In the genomic region with DNA sequence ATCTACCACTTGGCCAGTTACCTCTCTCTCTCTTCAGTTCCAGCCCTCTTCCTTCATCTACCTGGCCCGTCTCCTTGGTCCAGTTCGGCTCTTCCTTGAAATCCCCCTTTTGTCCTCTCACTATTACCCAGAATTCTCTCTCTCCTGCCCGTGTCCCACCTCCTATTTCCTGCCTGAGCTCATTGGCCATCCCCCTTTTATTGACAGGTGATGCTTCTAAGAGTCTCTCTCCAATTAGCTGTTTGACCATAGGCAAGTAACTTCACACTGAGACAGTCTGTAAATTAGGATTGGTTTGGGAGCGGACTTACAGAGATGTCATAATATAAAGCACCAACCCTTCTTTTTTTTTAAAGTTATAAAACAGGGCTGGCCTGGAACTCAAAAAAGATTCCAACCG, we compare ENCODE assay signal across 27 mouse cellular contexts.
"Had no signal": no experiment of that assay in that cellular context is flagged by ENCODE, and none has a peak within 500 bp of the region (broad histone marks: within the 10 kb centered on the region; RNA-seq: fewer than 3 reads in every experiment).

No protein-coding gene starts in this region.

- H3K27me3 ChIP-seq: heart, embryonic 13.5 days; heart, embryonic 15.5 days; hindbrain, embryonic 13.5 days; hindbrain, embryonic 15.5 days; kidney, embryonic 15.5 days; limb, embryonic 12.5 days; liver, embryonic 13.5 days; liver, embryonic 15.5 days had no signal

- H3K9me3 ChIP-seq: heart, embryonic 13.5 days; heart, embryonic 15.5 days; hindbrain, embryonic 13.5 days; hindbrain, embryonic 15.5 days; kidney, embryonic 15.5 days; limb, embryonic 10.5 days; limb, embryonic 12.5 days; liver, embryonic 13.5 days; liver, embryonic 15.5 days had no signal

- DNase-seq: gastrocnemius, postnatal 10 days; gastrocnemius, postnatal 36 days; heart, adult 18-20 months; heart, postnatal 14 days; heart, postnatal 36 days; kidney, adult 11 months; kidney, adult 2 months; kidney, adult 9 months; kidney, postnatal 14 days; kidney, postnatal 36 days; layer of hippocampus, adult 9-11 months; layer of hippocampus, postnatal 36 days; liver; liver, embryonic 13.5 days had no signal

- H3K9ac ChIP-seq: heart, embryonic 13.5 days; heart, embryonic 15.5 days; hindbrain, embryonic 13.5 days; hindbrain, embryonic 15.5 days; kidney, embryonic 15.5 days; limb, embryonic 12.5 days; liver, embryonic 13.5 days; liver, embryonic 15.5 days had no signal

- H3K36me3 ChIP-seq: heart, embryonic 13.5 days; heart, embryonic 15.5 days; hindbrain, embryonic 13.5 days; hindbrain, embryonic 15.5 days; kidney, embryonic 15.5 days; liver, embryonic 13.5 days; liver, embryonic 15.5 days had no signal

- H3K4me3 ChIP-seq: heart, embryonic 13.5 days; heart, embryonic 15.5 days; hindbrain, embryonic 13.5 days; hindbrain, embryonic 15.5 days; kidney, embryonic 15.5 days; limb, embryonic 10.5 days; limb, embryonic 12.5 days; liver, embryonic 13.5 days; liver, embryonic 15.5 days had no signal

- H3K4me1 ChIP-seq: hindbrain, embryonic 13.5 days; kidney, embryonic 15.5 days; limb, embryonic 10.5 days; limb, embryonic 12.5 days had no signal

- H3K4me2 ChIP-seq: heart, embryonic 11.5 days; heart, embryonic 13.5 days; heart, embryonic 15.5 days; hindbrain, embryonic 13.5 days; hindbrain, embryonic 15.5 days; kidney, embryonic 15.5 days; limb, embryonic 12.5 days; liver, embryonic 11.5 days; liver, embryonic 13.5 days; liver, embryonic 15.5 days had no signal

- H3K27ac ChIP-seq: heart, embryonic 13.5 days; heart, embryonic 15.5 days; hindbrain, embryonic 13.5 days; hindbrain, embryonic 15.5 days; hindbrain, postnatal 0 days; kidney, embryonic 15.5 days; kidney, postnatal 0 days; limb, embryonic 10.5 days; limb, embryonic 12.5 days; liver, embryonic 13.5 days; liver, embryonic 15.5 days had no signal

- ATAC-seq: hindbrain, postnatal 0 days; intestine, embryonic 16.5 days had no signal
